Mouse (Mus musculus) ES-Bruce4 (cell line): Measurements from ENCODE around the gene Taf5. TPM values are rescaled to one million over a fixed set of nuclear protein-coding genes. Genes with fewer than 3 reads are reported as not detected.

Experiments
- H3K27ac ChIP-seq: 2 replicates; pipeline ENCODE4 v1.5.1; 2012; ENCODE audit warnings: low read length, inconsistent platforms; ENCODE audit not compliant: insufficient read depth
- H3K27me3 ChIP-seq: 2 replicates; pipeline ENCODE4 v1.6.1; 2012; ENCODE audit warnings: mild to moderate bottlenecking, low read length, inconsistent platforms; ENCODE audit not compliant: control insufficient read depth, poor library complexity, insufficient read depth, severe bottlenecking
- H3K36me3 ChIP-seq: 2 replicates; pipeline ENCODE4 v1.6.1; 2012; ENCODE audit warnings: inconsistent platforms, mild to moderate bottlenecking, low read length, moderate library complexity; ENCODE audit not compliant: control insufficient read depth, poor library complexity, insufficient read depth, severe bottlenecking
- H3K4me1 ChIP-seq: one replicate; pipeline ENCODE4 v1.8.1; 2011; ENCODE audit warnings: low read length; ENCODE audit not compliant: control insufficient read depth, insufficient read depth
- H3K4me3 ChIP-seq: 2 replicates; pipeline ENCODE4 v1.5.1; 2011; ENCODE audit warnings: low read depth, mild to moderate bottlenecking, low read length
- H3K9ac ChIP-seq: 2 replicates; pipeline ENCODE4 v1.6.1; 2012; ENCODE audit warnings: low read depth, mild to moderate bottlenecking, inconsistent platforms; ENCODE audit not compliant: poor library complexity, severe bottlenecking
- H3K9me3 ChIP-seq: replicated peaks from 2 replicates; pipeline ENCODE4 v1.6.1; 2012; ENCODE audit warnings: mild to moderate bottlenecking, low read length, inconsistent platforms; ENCODE audit not compliant: control insufficient read depth, poor library complexity, insufficient read depth, severe bottlenecking
- CTCF ChIP-seq: IDR thresholded peaks from one replicate; pipeline ENCODE4 v1.8.1; 2011; ENCODE audit warnings: low read depth, low read length
- EP300 ChIP-seq: IDR thresholded peaks from 2 replicates; pipeline ENCODE4 v1.6.1; 2011; ENCODE audit warnings: low read depth, low read length; ENCODE audit not compliant: insufficient read depth
- POLR2A ChIP-seq: IDR thresholded peaks from one replicate; pipeline ENCODE4 v1.8.1; 2011; ENCODE audit warnings: low read length; ENCODE audit not compliant: insufficient read depth
- polyA plus RNA-seq: library from polyadenylated mRNA; stranded (reverse); fragments of >200 nt; gene quantifications from 2 replicates; pipeline ENCODE4 v1.2.4, GENCODE M21; 2011; ENCODE audit warnings: low read depth; ENCODE audit not compliant: missing spikeins, insufficient read depth, insufficient read length

Taf5 gene
- 19.4 and 21.8 TPM in 2 replicates for polyA plus RNA-seq

DNA sequence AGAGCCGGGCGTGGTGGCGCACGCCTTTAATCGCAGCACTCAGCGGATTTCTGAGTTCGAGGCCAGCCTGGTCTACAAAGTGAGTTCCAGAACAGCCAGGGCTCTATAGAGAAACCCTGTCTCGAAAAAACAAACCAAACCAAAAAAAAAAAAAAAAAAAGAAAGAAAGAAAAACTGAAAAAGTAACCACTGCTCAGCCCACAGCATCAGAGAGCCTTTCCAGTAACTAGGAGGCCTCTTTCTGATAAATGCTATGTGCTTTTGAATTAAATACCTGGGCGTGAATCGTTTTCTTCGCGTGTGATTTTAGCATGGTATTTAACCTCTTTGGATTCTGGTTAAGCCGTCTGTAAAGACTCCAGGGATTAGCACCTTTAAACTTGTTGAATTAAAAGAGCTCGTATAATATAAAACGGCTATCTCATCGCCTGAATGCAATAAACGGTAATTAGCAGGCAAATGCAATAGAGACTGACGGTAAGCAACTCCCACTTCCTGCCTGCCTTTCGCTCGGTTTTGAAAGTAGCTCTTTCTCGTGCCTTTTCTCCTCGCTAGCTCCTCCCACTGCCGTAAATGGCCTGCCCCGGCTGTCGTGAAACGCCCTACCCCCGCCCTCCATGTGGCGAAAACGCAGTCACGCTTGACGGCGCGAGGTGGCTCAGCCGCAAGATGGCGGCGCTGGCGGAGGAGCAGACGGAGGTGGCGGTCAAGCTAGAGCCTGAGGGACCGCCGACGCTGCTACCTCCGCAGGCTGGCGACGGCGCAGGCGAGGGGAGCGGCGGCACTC, at the start of gene Taf5:
Gene Taf5, plus strand, starts transcription at position 651 of the 787 bp plus-strand sequence.
- peaks cover 16% of the 10 kb centered on the region for H3K36me3 ChIP-seq
- no peaks in the 10 kb centered on the region for H3K9me3 ChIP-seq
- TF ChIP-seq POLR2A: peak; percentile 98
- no peak for TF ChIP-seq CTCF
- TF ChIP-seq EP300: peak; percentile 52; the same call in 1 of the 2 replicates
- H3K4me1 ChIP-seq: no peaks in the 10 kb centered on the region
- H3K4me3 ChIP-seq: peak within 1 kb of the TSS; percentile 66
- peak within 1 kb of the TSS; percentile 24; the same call in 1 of the 2 replicates for H3K27ac ChIP-seq
- no peaks in the 10 kb centered on the region for H3K27me3 ChIP-seq
- H3K9ac ChIP-seq: peak within 1 kb of the TSS; percentile 91

DNA sequence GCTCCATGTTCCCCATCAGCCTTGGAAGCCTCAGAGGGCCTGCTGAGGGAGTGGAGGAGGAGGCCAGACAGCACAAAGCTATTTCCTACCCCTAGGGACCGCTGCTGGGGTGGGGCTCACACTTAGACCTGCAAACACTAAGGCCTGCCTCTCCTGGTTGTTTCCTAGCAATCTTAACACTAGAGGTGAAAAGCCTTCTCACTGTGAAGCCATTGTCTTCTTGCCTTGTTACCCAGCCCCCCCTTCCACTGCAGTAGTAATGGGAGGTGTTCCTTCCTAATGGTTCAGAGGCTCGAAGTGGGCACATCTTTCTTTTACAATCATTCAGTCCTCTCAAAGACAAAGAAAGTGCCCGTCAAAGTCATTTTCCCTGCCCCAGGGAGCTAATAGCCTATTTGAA, 49.7 kb upstream of the Taf5 start:
- Histone ChIP-seq H3K9me3 (no peaks in the 10 kb centered on the region), H3K4me1 (peaks cover 1% of the 10 kb centered on the region), H3K36me3 (peaks cover 6% of the 10 kb centered on the region), H3K4me3 (no peak overlapping the region), H3K27ac (peak overlapping the region; percentile 92), H3K9ac (no peak overlapping the region), H3K27me3 (no peaks in the 10 kb centered on the region)
- TF ChIP-seq EP300 (peak; percentile 92), CTCF (no peak), POLR2A (no peak)

DNA sequence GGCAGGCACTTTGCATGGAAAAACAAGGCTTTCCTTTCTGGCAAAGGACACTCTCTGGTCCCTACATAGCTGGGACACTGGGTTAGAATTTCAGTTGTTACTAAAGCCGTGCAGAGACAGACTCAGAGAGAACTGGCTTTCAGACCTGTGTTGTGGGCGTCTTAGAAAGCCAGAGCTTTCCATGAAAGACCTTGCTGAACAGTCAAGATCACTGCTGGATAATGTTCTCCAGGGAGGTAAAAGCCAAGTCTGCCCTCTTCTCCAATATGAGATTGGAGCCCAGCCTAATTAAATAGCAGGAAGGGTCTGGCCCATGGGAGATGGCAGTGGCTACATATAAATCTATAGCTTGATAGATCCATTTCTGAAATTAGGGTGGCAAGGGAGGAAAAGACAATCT, 49.2 kb upstream of the Taf5 start:
- Histone ChIP-seq H3K4me3 (no peak overlapping the region), H3K4me1 (peaks cover under 1% of the 10 kb centered on the region), H3K36me3 (peaks cover 6% of the 10 kb centered on the region), H3K9ac (no peak overlapping the region), H3K9me3 (no peaks in the 10 kb centered on the region), H3K27me3 (no peaks in the 10 kb centered on the region), H3K27ac (peak overlapping the region; percentile 92)
- TF ChIP-seq EP300 (no peak), POLR2A (no peak), CTCF (no peak)

DNA sequence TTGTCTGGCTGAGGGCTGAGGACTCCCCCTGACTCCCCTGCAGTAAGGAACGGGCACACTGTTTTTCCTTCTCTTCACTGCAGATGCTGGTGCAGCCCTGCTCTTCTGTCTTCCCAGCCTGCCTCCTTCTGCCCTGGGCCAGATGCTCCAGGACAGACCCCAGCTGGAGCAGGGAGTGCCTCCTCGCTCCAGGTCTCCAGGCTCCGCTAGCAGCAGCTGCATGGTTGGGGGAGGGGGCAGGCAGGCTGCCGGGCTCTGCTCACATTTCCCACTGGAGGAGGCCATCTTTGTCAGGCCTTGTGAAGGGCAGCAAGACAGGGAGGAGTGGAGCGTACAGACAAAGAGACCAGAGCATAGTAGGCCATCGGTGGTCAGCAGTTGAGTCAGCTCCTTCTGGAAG, 48.2 kb upstream of the Taf5 start:
- Histone ChIP-seq H3K9ac (peak overlapping the region; percentile 56), H3K4me1 (peaks cover 3% of the 10 kb centered on the region), H3K4me3 (peak overlapping the region; percentile 44), H3K9me3 (no peaks in the 10 kb centered on the region), H3K27me3 (no peaks in the 10 kb centered on the region), H3K27ac (peak overlapping the region; percentile 64), H3K36me3 (peaks cover 6% of the 10 kb centered on the region)
- TF ChIP-seq CTCF: no peak
- no peak for TF ChIP-seq POLR2A
- peak; percentile 89 for TF ChIP-seq EP300

DNA sequence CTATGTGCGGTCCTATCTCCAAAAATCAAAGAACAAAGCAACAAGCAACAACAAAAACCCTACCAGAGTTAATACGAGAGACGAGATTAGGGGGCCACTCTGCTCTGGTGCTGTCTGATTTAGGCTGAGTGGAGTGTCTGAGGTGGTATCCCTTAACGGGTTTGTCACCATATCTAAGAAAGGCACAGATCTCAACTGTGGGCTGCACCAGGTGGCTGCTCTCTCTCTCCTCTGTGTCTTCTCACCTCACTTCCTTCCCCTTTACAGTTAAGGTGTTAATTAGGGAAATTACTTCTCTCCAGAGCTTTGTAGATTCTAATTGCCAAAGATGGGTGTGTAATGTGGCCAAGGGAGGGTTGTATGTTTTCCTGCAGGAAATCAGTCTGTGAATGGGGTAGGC, 44.8 kb upstream of the Taf5 start:
- Histone ChIP-seq H3K27ac (no peak overlapping the region), H3K36me3 (peaks cover 6% of the 10 kb centered on the region), H3K4me1 (peaks cover 3% of the 10 kb centered on the region), H3K4me3 (no peak overlapping the region), H3K27me3 (no peaks in the 10 kb centered on the region), H3K9me3 (no peaks in the 10 kb centered on the region), H3K9ac (no peak overlapping the region)
- no peak for TF ChIP-seq CTCF
- no peak for TF ChIP-seq EP300
- no peak for TF ChIP-seq POLR2A

DNA sequence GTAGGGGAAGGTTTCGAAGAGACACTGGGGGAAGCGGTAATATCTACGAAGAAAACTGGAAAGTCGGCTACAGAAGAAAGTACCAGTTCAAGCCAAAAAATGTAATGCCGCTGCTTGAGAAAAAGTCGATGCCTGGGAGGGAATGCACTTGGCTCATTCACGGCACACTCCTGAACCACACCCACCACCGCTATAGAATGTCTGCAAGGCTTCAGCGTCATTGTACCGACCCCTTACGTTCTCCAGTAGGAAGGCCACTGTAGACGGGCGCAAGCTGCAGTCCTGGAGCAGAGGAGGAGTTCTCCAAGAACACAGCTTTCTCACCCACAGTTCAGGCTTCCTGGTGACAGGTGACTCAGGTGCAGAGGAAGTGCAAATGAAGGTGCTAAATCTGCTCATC, 44.0 kb upstream of the Taf5 start:
- no peaks in the 10 kb centered on the region for H3K9me3 ChIP-seq
- H3K27ac ChIP-seq: no peak overlapping the region
- peaks cover 3% of the 10 kb centered on the region for H3K4me1 ChIP-seq
- no peaks in the 10 kb centered on the region for H3K27me3 ChIP-seq
- H3K36me3 ChIP-seq: peaks cover 6% of the 10 kb centered on the region
- H3K9ac ChIP-seq: no peak overlapping the region
- TF ChIP-seq POLR2A (no peak), CTCF (no peak), EP300 (no peak)
- no peak overlapping the region for H3K4me3 ChIP-seq
